Mouse (Mus musculus) hindbrain, embryonic 15.5 days (tissue): ENCODE measurements around the gene Trim80. TPM values are rescaled to one million over a fixed set of nuclear protein-coding genes. Genes with fewer than 3 reads are reported as not detected.
A peak's percentile ranks its signal among the peaks of the same experiment; 100 is the strongest.
"Not testable (repeated sequence)": the region's sequence is repeated elsewhere in the genome, so short reads cannot be mapped to it uniquely, and the experiment has no call there.

Source experiments
- ATAC-seq: fragments of 200-750 bp; cut with Nextera tagmentation; 2 replicates; pipeline ENCODE4 v1.8.0; 2017; ENCODE audit warnings: low read depth, moderate number of reproducible peaks, moderate TSS enrichment; ENCODE audit not compliant: low FRiP score
- H3K27ac ChIP-seq: fragments of 300-500 bp; sonication (generic); replicated peaks from 2 replicates; pipeline ENCODE4 v1.5.1; 2015; ENCODE audit warnings: mild to moderate bottlenecking, inconsistent platforms
- H3K27me3 ChIP-seq: fragments of 300-500 bp; sonication (generic); 2 replicates; pipeline ENCODE4 v1.6.1; 2015; ENCODE audit warnings: control low read depth, inconsistent platforms
- H3K36me3 ChIP-seq: fragments of 300-500 bp; sonication (generic); 2 replicates; pipeline ENCODE4 v1.6.1; 2015; ENCODE audit warnings: control low read depth, inconsistent platforms
- H3K4me1 ChIP-seq: fragments of 300-500 bp; sonication (generic); replicated peaks from 2 replicates; pipeline ENCODE4 v1.6.1; 2015; ENCODE audit warnings: control low read depth, inconsistent platforms
- H3K4me2 ChIP-seq: fragments of 300-500 bp; sonication (generic); 2 replicates; pipeline ENCODE4 v1.6.1; 2015; ENCODE audit warnings: moderate library complexity, mild to moderate bottlenecking, inconsistent platforms
- H3K4me3 ChIP-seq: fragments of 300-500 bp; sonication (generic); 2 replicates; pipeline ENCODE4 v1.5.1; 2015; ENCODE audit warnings: mild to moderate bottlenecking, inconsistent platforms
- H3K9ac ChIP-seq: fragments of 300-500 bp; sonication (generic); 2 replicates; pipeline ENCODE4 v1.6.1; 2015; ENCODE audit warnings: inconsistent platforms
- H3K9me3 ChIP-seq: fragments of 300-500 bp; sonication (generic); 2 replicates; pipeline ENCODE4 v1.6.1; 2016; ENCODE audit warnings: control low read depth, inconsistent platforms
- WGBS: fragments of 180-500 bp; shearing (Covaris S2); methylation state at CpG from one replicate; pipeline ENCODE4 v1.1.7; 2015; 5-methylcytosine and 5-hydroxymethylcytosine counted together
- polyA plus RNA-seq: library from polyadenylated mRNA; unstranded; fragments of >200 nt; fragmentation: Nextera tagmentation; extraction: Ambion mirVana; gene quantifications from 2 replicates; pipeline ENCODE4 v1.2.1, GENCODE M21; 2015

Trim80 gene
- polyA plus RNA-seq, 1 experiment from 2014 or later, result not detected

GRCm38 (mm10) chr11:115473626-115474275 is 33.4 kb downstream of the Trim80 start:
- Histone ChIP-seq H3K4me2 (peak overlapping the region; percentile 20; the same call in 1 of the 2 replicates), H3K9me3 (no peaks in the 10 kb centered on the region), H3K9ac (no peak overlapping the region; the same call in 1 of the 2 replicates), H3K4me3 (no peak overlapping the region), H3K27ac (peak overlapping the region; percentile 88), H3K4me1 (peaks cover 31% of the 10 kb centered on the region), H3K27me3 (no peaks in the 10 kb centered on the region), H3K36me3 (no peaks in the 10 kb centered on the region)
- WGBS, result 20% methylated on average over 15 of the region's 15 CpGs
- no peak for ATAC-seq

GRCm38 (mm10) chr11:115475025-115475757 is 34.8 kb downstream of the Trim80 start, which contains the start of gene Armc7:
Armc7 (plus strand) TSS chr11:115475667.
- H3K9ac ChIP-seq, result peak within 1 kb of the TSS; percentile 81
- ATAC-seq, result peak; percentile 97
- 2% methylated on average over 26 of the region's 26 CpGs for WGBS
- H3K27ac ChIP-seq, result peak within 1 kb of the TSS; percentile 88
- H3K4me3 ChIP-seq, result peak within 1 kb of the TSS; percentile 89
- H3K36me3 ChIP-seq, result no peaks in the 10 kb centered on the region
- H3K9me3 ChIP-seq, result no peaks in the 10 kb centered on the region
- peaks cover 31% of the 10 kb centered on the region for H3K4me1 ChIP-seq
- H3K27me3 ChIP-seq, result no peaks in the 10 kb centered on the region
- peak within 1 kb of the TSS; percentile 93 for H3K4me2 ChIP-seq

DNA sequence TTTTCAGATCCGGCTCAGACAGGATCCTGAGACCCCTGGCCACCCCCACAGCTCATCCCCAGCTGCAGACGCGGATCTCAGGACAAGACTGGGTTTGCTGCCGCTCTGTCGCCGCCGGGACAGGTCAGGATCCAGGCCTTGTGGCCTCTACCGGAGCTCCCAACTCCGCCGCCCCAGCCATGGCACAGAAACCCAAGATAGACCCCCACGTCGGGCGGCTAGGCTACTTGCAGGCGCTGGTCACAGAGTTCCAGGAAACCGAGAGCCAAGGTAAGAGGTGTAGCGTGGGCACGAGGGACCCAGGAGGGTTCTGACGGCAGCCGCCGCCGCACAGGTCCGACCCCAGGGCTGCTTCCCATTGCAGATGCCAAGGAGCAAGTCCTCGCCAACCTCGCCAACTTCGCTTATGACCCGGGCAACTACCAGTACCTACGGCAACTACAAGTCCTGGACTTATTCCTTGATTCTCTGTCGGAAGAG is 35.5 kb downstream of the Trim80 start:
- H3K4me3 ChIP-seq, result peak overlapping the region; percentile 89
- no peaks in the 10 kb centered on the region for H3K9me3 ChIP-seq
- 6% methylated on average over 28 of the region's 28 CpGs for WGBS
- ATAC-seq, result peak; percentile 66; the same call in 1 of the 2 replicates
- no peaks in the 10 kb centered on the region for H3K36me3 ChIP-seq
- H3K4me2 ChIP-seq, result peak overlapping the region; percentile 93
- no peaks in the 10 kb centered on the region for H3K27me3 ChIP-seq
- H3K4me1 ChIP-seq, result peaks cover 31% of the 10 kb centered on the region
- H3K27ac ChIP-seq, result peak overlapping the region; percentile 88
- peak overlapping the region; percentile 81 for H3K9ac ChIP-seq

GRCm38 (mm10) chr11:115476630-115477029 is 36.3 kb downstream of the Trim80 start:
- H3K36me3 ChIP-seq, H3K27me3 ChIP-seq, H3K27ac ChIP-seq, ATAC-seq, H3K9me3 ChIP-seq: not testable (repeated sequence)
- 86% methylated on average over 4 of the region's 4 CpGs for WGBS
- Histone ChIP-seq H3K4me2 (peak overlapping the region; percentile 93), H3K4me1 (peaks cover 31% of the 10 kb centered on the region), H3K4me3 (peak overlapping the region; percentile 89; the same call in 1 of the 2 replicates), H3K9ac (peak overlapping the region; percentile 19; the same call in 1 of the 2 replicates)

DNA sequence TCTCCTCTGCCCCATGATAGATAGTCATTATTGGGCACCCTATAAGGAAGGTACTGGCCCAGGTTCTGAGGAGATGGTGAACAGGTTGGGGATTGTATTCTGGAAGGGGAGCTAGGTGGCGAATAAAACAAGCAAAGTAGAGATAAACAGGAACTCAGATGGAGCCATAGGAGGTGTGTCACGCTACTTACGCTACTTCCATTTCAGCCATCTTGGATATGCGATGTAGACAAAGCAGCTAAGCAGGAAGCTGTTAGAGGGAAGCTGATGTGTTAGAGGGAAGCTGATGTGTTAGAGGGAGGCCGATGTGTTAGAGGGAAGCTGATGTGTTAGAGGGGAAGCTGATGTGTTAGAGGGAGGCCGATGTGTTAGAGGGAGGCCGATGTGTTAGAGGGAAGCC is 37.0 kb downstream of the Trim80 start:
- H3K4me3 ChIP-seq, H3K27me3 ChIP-seq, H3K9me3 ChIP-seq, H3K36me3 ChIP-seq, H3K27ac ChIP-seq, ATAC-seq: not testable (repeated sequence)
- peak overlapping the region; percentile 93; the same call in 1 of the 2 replicates for H3K4me2 ChIP-seq
- peaks cover 31% of the 10 kb centered on the region for H3K4me1 ChIP-seq
- WGBS, result 87% methylated on average over 7 of the region's 7 CpGs
- 0 out of 2 replicates have a peak overlapping the region, but pooled peaks have one; percentile 19 for H3K9ac ChIP-seq

- ATAC-seq, result no peak
- H3K4me3 ChIP-seq, result no peak overlapping the region
- H3K4me1 ChIP-seq, result peaks cover 29% of the 10 kb centered on the region
- no peak overlapping the region for H3K9ac ChIP-seq
- no peaks in the 10 kb centered on the region for H3K9me3 ChIP-seq
- H3K36me3 ChIP-seq, result no peaks in the 10 kb centered on the region
- H3K27me3 ChIP-seq, result no peaks in the 10 kb centered on the region
- no peak overlapping the region for H3K4me2 ChIP-seq
- H3K27ac ChIP-seq, result no peak overlapping the region
- 88% methylated on average over 9 of the region's 9 CpGs for WGBS
These were observed 38.1 kb downstream of the Trim80 start for GRCm38 (mm10) chr11:115478296-115478938.

GRCm38 (mm10) chr11:115481553-115482259 is 41.4 kb downstream of the Trim80 start:
- Histone ChIP-seq H3K36me3 (no peaks in the 10 kb centered on the region), H3K27ac (no peak overlapping the region), H3K9me3 (no peaks in the 10 kb centered on the region), H3K4me2 (no peak overlapping the region), H3K9ac (no peak overlapping the region), H3K27me3 (no peaks in the 10 kb centered on the region), H3K4me1 (peaks cover 8% of the 10 kb centered on the region), H3K4me3 (no peak overlapping the region)
- ATAC-seq, result no peak
- WGBS, result 86% methylated on average over 6 of the region's 6 CpGs

DNA sequence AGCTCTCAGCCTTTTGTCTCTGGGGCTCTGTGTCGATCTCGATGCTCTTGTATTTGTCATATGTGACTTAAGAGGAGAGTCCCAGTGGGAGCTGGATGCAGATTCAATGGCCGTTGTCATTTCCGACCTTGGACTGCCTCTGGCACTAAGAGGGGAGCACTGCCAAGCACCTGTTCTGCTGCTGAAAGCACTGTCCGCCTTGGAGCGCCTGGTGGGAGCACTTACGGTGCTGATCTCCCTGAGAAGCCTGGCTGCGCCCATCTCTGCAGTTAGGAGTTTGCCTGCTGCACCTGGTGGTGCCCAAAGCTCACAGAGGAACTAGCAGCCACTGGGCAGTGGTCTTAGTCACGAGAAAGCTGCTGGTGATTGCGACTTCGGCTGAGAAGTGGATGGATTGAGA is 42.9 kb downstream of the Trim80 start:
- 66% methylated on average over 11 of the region's 11 CpGs for WGBS
- no peaks in the 10 kb centered on the region for H3K4me1 ChIP-seq
- no peak overlapping the region for H3K4me2 ChIP-seq
- no peak overlapping the region for H3K27ac ChIP-seq
- no peaks in the 10 kb centered on the region for H3K9me3 ChIP-seq
- no peak overlapping the region for H3K4me3 ChIP-seq
- no peaks in the 10 kb centered on the region for H3K36me3 ChIP-seq
- H3K27me3 ChIP-seq, result no peaks in the 10 kb centered on the region
- ATAC-seq, result no peak
- no peak overlapping the region for H3K9ac ChIP-seq

DNA sequence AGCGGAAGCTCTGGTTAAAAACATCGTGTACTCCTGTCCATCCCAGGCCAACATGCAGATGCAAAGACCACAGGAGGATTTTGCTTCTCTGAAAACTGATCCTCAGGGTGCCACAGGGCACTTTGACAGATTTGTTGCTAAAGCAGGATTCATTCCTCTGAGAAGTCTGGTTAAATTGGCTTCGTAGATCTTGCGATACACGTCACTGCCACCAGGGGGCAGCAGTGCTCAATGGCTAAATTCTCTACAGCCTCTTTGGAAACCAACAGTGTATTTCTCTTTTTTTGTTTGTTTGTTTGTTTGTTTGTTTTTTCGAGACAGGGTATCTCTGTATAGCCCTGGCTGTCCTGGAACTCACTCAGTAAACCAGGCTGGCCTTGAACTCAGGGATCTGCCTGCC is 43.4 kb downstream of the Trim80 start:
- WGBS, result 18% methylated on average over 6 of the region's 6 CpGs
- Histone ChIP-seq H3K4me3 (no peak overlapping the region), H3K27me3 (no peaks in the 10 kb centered on the region), H3K9ac (no peak overlapping the region), H3K27ac (no peak overlapping the region), H3K36me3 (peaks cover 2% of the 10 kb centered on the region; the same call in 1 of the 2 replicates), H3K4me2 (no peak overlapping the region), H3K4me1 (no peaks in the 10 kb centered on the region), H3K9me3 (no peaks in the 10 kb centered on the region)
- ATAC-seq, result no peak

DNA sequence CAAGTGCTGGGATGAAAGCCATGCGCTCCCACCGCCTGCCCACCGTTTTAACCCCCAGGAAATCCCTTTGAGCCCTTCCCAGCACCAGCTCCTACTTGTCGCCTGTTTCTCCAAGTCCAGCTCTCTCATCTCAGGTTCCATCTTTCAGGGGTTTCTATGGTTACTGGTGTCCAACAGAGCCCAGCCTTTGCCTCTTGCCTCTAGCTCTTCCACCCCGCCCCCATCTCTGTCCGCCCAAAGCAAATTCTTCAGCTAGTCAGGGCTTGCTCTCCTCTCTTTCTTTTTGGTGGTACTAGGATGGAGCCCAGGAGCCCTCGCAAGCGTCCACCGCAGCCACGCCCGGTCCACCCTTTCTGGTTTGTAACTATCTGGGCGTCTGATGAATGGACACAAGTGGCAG is 44.8 kb downstream of the Trim80 start:
- Histone ChIP-seq H3K27ac (no peak overlapping the region), H3K27me3 (no peaks in the 10 kb centered on the region), H3K9me3 (no peaks in the 10 kb centered on the region), H3K4me1 (peaks cover 2% of the 10 kb centered on the region), H3K9ac (no peak overlapping the region), H3K4me3 (no peak overlapping the region), H3K4me2 (no peak overlapping the region), H3K36me3 (peaks cover 14% of the 10 kb centered on the region)
- ATAC-seq, result no peak
- WGBS, result 44% methylated on average over 12 of the region's 12 CpGs

DNA sequence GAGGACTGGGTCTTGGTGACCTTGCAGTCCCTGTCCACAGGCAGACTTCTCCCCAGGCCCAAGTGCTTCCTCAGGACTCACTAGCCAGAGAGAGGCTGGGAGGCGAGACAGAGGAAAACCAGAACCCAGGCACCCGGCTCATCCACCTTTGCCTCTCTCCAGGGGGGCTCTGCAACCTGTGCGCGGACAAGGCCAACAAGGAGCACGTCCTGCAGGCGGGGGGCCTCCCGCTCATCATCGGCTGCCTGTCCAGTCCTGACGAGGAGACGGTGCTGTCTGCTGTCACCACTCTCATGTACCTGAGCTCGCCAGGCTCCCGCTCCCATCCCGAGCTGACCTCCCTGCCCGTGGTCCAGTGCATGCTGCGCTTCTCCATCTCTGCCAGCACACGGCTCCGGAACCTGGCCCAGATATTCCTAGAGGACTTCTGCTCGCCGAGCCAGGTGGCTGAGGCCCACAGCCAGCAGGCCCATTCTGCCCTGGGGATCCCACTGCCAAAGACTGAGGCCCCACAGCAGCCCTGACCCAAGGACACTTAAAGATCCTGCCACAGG is 48.3 kb downstream of the Trim80 start:
- Histone ChIP-seq H3K4me1 (peaks cover 22% of the 10 kb centered on the region), H3K36me3 (peaks cover 14% of the 10 kb centered on the region), H3K9ac (no peak overlapping the region), H3K4me2 (no peak overlapping the region), H3K4me3 (no peak overlapping the region), H3K27me3 (no peaks in the 10 kb centered on the region), H3K9me3 (no peaks in the 10 kb centered on the region), H3K27ac (no peak overlapping the region)
- ATAC-seq, result no peak
- WGBS, result 93% methylated on average over 19 of the region's 19 CpGs
